Mouse (Mus musculus): ENCODE measurements around the gene Mfsd5. TPM values are rescaled to one million over a fixed set of nuclear protein-coding genes. Genes with fewer than 3 reads are reported as not detected.

Gene Mfsd5
- polyA plus RNA-seq, 1 experiment from 2014 or later, result 61.1 TPM

- peak overlapping the region; percentile 26 for H3K27ac ChIP-seq (ENCODE audit: low read length)
These were observed 39.4 kb upstream of the Mfsd5 start for GRCm38 (mm10) chr15:102239851-102240250.

GRCm38 (mm10) chr15:102240607-102241006, 38.6 kb upstream of the Mfsd5 start:
- no peak overlapping the region for H3K9ac ChIP-seq (ENCODE audit: low read length)
- no peak overlapping the region for H3K4me3 ChIP-seq (ENCODE audit: low read length)
- H3K36me3 ChIP-seq (ENCODE audit: control insufficient read depth, insufficient read depth, low read length), result peaks cover 28% of the 10 kb centered on the region
- H3K27ac ChIP-seq (ENCODE audit: low read length), result peak overlapping the region; percentile 41
- H3K4me1 ChIP-seq (replicated peaks; ENCODE audit: control insufficient read depth, insufficient read depth, low read length), result peaks cover 48% of the 10 kb centered on the region
- H3K4me2 ChIP-seq (ENCODE audit: low read depth, low read length), result no peak overlapping the region
- H3K9me3 ChIP-seq (ENCODE audit: control insufficient read depth, low read length), result no peaks in the 10 kb centered on the region
- H3K27me3 ChIP-seq (ENCODE audit: control insufficient read depth, insufficient read depth, low read depth, low read length), result no peaks in the 10 kb centered on the region
- ATAC-seq (ENCODE audit: low read depth), result peak; percentile 39
- 72% methylated on average over 4 of the region's 4 CpGs for WGBS

More at GRCm38 (mm10) chr15:102239851-102240250, 39.4 kb upstream of the Mfsd5 start:
- H3K36me3 ChIP-seq (ENCODE audit: control insufficient read depth, insufficient read depth, low read length), result peaks cover 28% of the 10 kb centered on the region
- H3K4me3 ChIP-seq (ENCODE audit: low read length), result no peak overlapping the region
- no peaks in the 10 kb centered on the region for H3K27me3 ChIP-seq (ENCODE audit: control insufficient read depth, insufficient read depth, low read depth, low read length)
- peak overlapping the region; percentile 27; the same call in 1 of the 2 replicates for H3K9ac ChIP-seq (ENCODE audit: low read length)
- no peak overlapping the region for H3K4me2 ChIP-seq (ENCODE audit: low read depth, low read length)
- 68% methylated on average over 11 of the region's 11 CpGs for WGBS
- peaks cover 51% of the 10 kb centered on the region for H3K4me1 ChIP-seq (replicated peaks; ENCODE audit: control insufficient read depth, insufficient read depth, low read length)
- no peaks in the 10 kb centered on the region for H3K9me3 ChIP-seq (ENCODE audit: control insufficient read depth, low read length)
- no peak for ATAC-seq (ENCODE audit: low read depth)

- whole genome bisulfite sequencing, result 44% methylated on average over 12 of the region's 12 CpGs
- Histone ChIP-seq H3K9me3 (ENCODE audit: control insufficient read depth, low read length) (no peaks in the 10 kb centered on the region), H3K36me3 (ENCODE audit: control insufficient read depth, insufficient read depth, low read length) (peaks cover 21% of the 10 kb centered on the region), H3K9ac (ENCODE audit: low read length) (peak overlapping the region; percentile 88), H3K27ac (ENCODE audit: low read length) (peak overlapping the region; percentile 100), H3K4me3 (ENCODE audit: low read length) (no peak overlapping the region), H3K4me1 (replicated peaks; ENCODE audit: control insufficient read depth, insufficient read depth, low read length) (peaks cover 41% of the 10 kb centered on the region), H3K4me2 (ENCODE audit: low read depth, low read length) (peak overlapping the region; percentile 94), H3K27me3 (ENCODE audit: control insufficient read depth, insufficient read depth, low read depth, low read length) (no peaks in the 10 kb centered on the region)
- ATAC-seq (ENCODE audit: low read depth), result no peak
These were observed 36.6 kb upstream of the Mfsd5 start for GRCm38 (mm10) chr15:102242404-102243228.

- Histone ChIP-seq H3K4me1 (replicated peaks; ENCODE audit: control insufficient read depth, insufficient read depth, low read length) (peaks cover 46% of the 10 kb centered on the region), H3K9ac (ENCODE audit: low read length) (peak overlapping the region; percentile 88)
- 10% methylated on average over 22 of the region's 22 CpGs for WGBS
These were observed 35.7 kb upstream of the Mfsd5 start for GRCm38 (mm10) chr15:102243229-102244190.

GRCm38 (mm10) chr15:102244306-102245191, 34.7 kb upstream of the Mfsd5 start:
- ATAC-seq (ENCODE audit: low read depth), result no peak
- peak overlapping the region; percentile 100 for H3K27ac ChIP-seq (ENCODE audit: low read length)
- no peaks in the 10 kb centered on the region for H3K27me3 ChIP-seq (ENCODE audit: control insufficient read depth, insufficient read depth, low read depth, low read length)
- no peaks in the 10 kb centered on the region for H3K9me3 ChIP-seq (ENCODE audit: control insufficient read depth, low read length)
- peaks cover 51% of the 10 kb centered on the region for H3K4me1 ChIP-seq (replicated peaks; ENCODE audit: control insufficient read depth, insufficient read depth, low read length)
- peak overlapping the region; percentile 94 for H3K4me2 ChIP-seq (ENCODE audit: low read depth, low read length)
- H3K4me3 ChIP-seq (ENCODE audit: low read length), result peak overlapping the region; percentile 80
- 14% methylated on average over 19 of the region's 19 CpGs for WGBS
- H3K36me3 ChIP-seq (ENCODE audit: control insufficient read depth, insufficient read depth, low read length), result peaks cover 9% of the 10 kb centered on the region
- peak overlapping the region; percentile 88 for H3K9ac ChIP-seq (ENCODE audit: low read length)

More at GRCm38 (mm10) chr15:102243229-102244190, 35.7 kb upstream of the Mfsd5 start:
- H3K27me3 ChIP-seq (ENCODE audit: control insufficient read depth, insufficient read depth, low read depth, low read length), result no peaks in the 10 kb centered on the region
- peak overlapping the region; percentile 80 for H3K4me3 ChIP-seq (ENCODE audit: low read length)
- H3K4me2 ChIP-seq (ENCODE audit: low read depth, low read length), result peak overlapping the region; percentile 94
- no peaks in the 10 kb centered on the region for H3K9me3 ChIP-seq (ENCODE audit: control insufficient read depth, low read length)
- H3K27ac ChIP-seq (ENCODE audit: low read length), result peak overlapping the region; percentile 100
- peak; percentile 6; the same call in 1 of the 2 replicates for ATAC-seq (ENCODE audit: low read depth)
- H3K36me3 ChIP-seq (ENCODE audit: control insufficient read depth, insufficient read depth, low read length), result peaks cover 15% of the 10 kb centered on the region

- Histone ChIP-seq H3K4me2 (ENCODE audit: low read depth, low read length) (peak overlapping the region; percentile 94), H3K9ac (ENCODE audit: low read length) (peak overlapping the region; percentile 88), H3K4me3 (ENCODE audit: low read length) (peak overlapping the region; percentile 80), H3K36me3 (ENCODE audit: control insufficient read depth, insufficient read depth, low read length) (peaks cover 5% of the 10 kb centered on the region), H3K27me3 (ENCODE audit: control insufficient read depth, insufficient read depth, low read depth, low read length) (no peaks in the 10 kb centered on the region), H3K4me1 (replicated peaks; ENCODE audit: control insufficient read depth, insufficient read depth, low read length) (peaks cover 60% of the 10 kb centered on the region), H3K27ac (ENCODE audit: low read length) (peak overlapping the region; percentile 100), H3K9me3 (ENCODE audit: control insufficient read depth, low read length) (no peaks in the 10 kb centered on the region)
- no peak for ATAC-seq (ENCODE audit: low read depth)
- WGBS, result 6% methylated on average over 14 of the region's 14 CpGs
These were observed 33.8 kb upstream of the Mfsd5 start for GRCm38 (mm10) chr15:102245461-102245881.

- Histone ChIP-seq H3K9ac (ENCODE audit: low read length) (peak overlapping the region; percentile 88), H3K27ac (ENCODE audit: low read length) (peak overlapping the region; percentile 100), H3K9me3 (ENCODE audit: control insufficient read depth, low read length) (no peaks in the 10 kb centered on the region), H3K36me3 (ENCODE audit: control insufficient read depth, insufficient read depth, low read length) (peaks cover 3% of the 10 kb centered on the region), H3K27me3 (ENCODE audit: control insufficient read depth, insufficient read depth, low read depth, low read length) (no peaks in the 10 kb centered on the region), H3K4me2 (ENCODE audit: low read depth, low read length) (peak overlapping the region; percentile 94), H3K4me3 (ENCODE audit: low read length) (peak overlapping the region; percentile 80), H3K4me1 (replicated peaks; ENCODE audit: control insufficient read depth, insufficient read depth, low read length) (peaks cover 63% of the 10 kb centered on the region)
- peak; percentile 69 for ATAC-seq (ENCODE audit: low read depth)
- WGBS, result under 1% methylated on average over 40 of the region's 44 CpGs
These were observed 33.1 kb upstream of the Mfsd5 start for GRCm38 (mm10) chr15:102245891-102246741.

- H3K4me1 ChIP-seq (replicated peaks; ENCODE audit: control insufficient read depth, insufficient read depth, low read length), result peaks cover 58% of the 10 kb centered on the region
- H3K9ac ChIP-seq (ENCODE audit: low read length), result peak overlapping the region; percentile 88
- no peaks in the 10 kb centered on the region for H3K27me3 ChIP-seq (ENCODE audit: control insufficient read depth, insufficient read depth, low read depth, low read length)
These were observed 32.4 kb upstream of the Mfsd5 start for GRCm38 (mm10) chr15:102246866-102247251.

More at GRCm38 (mm10) chr15:102246866-102247251, 32.4 kb upstream of the Mfsd5 start:
- H3K9me3 ChIP-seq (ENCODE audit: control insufficient read depth, low read length), result no peaks in the 10 kb centered on the region
- peak overlapping the region; percentile 94 for H3K4me2 ChIP-seq (ENCODE audit: low read depth, low read length)
- peak overlapping the region; percentile 80 for H3K4me3 ChIP-seq (ENCODE audit: low read length)
- H3K36me3 ChIP-seq (ENCODE audit: control insufficient read depth, insufficient read depth, low read length), result no peaks in the 10 kb centered on the region; the same call in 1 of the 2 replicates
- WGBS, result under 1% methylated on average over 25 of the region's 35 CpGs
- peak overlapping the region; percentile 100 for H3K27ac ChIP-seq (ENCODE audit: low read length)
- peak; percentile 76 for ATAC-seq (ENCODE audit: low read depth)
